Mouse (Mus musculus) testis, postnatal 10 days (tissue): ENCODE data around the gene Pi4kb.
A peak's percentile ranks its signal among the peaks of the same experiment; 100 is the strongest.

ENCODE experiments used
- DNase-seq: peaks from one replicate; pipeline ENCODE4 v3.0.0; 2021; ENCODE audit warnings: low spot score

Pi4kb gene

DNA sequence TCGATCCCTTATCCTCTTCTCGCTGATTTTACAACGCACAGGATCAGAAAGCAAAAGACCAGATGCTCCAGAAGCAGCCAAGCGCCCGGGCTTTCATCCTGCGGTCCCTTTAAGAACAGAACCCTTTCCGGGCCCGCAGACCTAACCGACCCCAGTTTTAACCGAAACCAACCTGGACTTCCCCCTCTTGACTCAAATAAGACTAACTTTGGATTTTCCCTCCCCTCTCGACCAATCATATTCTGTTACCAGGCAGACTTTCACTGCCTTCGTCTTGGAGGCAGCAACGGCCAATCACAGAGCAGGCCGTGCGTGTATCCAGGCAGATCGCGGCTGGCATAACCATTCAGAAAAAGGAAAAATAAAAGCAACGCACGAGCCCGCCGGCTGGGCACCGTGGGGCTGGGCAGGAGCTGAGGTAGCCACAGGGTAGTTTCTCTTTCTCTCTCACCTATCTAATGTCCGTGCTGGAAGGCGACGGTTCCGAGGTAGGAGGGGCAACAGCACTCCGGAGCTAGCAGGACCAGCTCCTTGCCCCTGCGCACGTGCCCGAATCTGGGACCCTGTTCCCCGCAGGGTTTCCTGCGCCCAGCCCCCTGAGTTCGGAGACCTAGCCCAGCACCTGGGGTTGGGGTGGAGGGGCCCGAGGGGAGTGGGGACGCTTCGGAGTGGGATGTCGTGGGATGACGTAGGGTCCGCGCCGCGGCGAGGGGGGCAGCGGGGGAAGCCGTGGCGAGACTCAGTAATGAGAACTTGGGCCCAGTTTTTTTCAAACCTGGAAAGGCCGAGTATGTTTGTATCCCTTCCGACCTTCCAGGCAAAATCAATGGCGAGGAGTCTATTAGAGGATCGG lies 20.5 kb upstream of the Pi4kb start, which contains the start of gene Rfx5:
Gene Rfx5 (plus strand): TSS at position 312 of the 853 bp plus-strand sequence.
- peak; percentile 88 for DNase-seq

GRCm38 (mm10) chr3:94958295-94958694 lies 16.2 kb upstream of the Pi4kb start:
- DNase-seq: no peak

DNA sequence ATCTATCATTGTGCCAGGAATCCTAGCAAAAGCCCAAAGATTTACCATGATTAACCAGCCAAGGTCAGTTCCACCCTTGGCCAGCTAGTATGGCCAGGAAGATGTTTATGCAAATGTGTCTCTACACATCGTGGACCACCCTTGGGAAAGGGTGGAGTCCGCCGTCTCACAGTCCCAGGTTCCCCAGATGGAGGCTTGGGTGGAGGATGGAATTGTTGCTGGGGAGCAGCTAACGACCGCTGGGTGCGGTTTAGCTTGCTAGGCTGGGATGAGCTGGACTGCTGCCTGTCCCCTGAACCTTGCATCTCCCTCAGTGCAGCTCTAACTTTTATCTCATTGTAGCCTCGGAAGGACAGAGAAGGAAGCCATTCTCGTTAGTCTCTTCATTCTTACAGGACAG lies 14.7 kb upstream of the Pi4kb start:
- no peak for DNase-seq

- DNase-seq: no peak
Measured at GRCm38 (mm10) chr3:94960322-94960721, 14.2 kb upstream of the Pi4kb start.

- DNase-seq: no peak
Measured at GRCm38 (mm10) chr3:94964989-94965388, 9.5 kb upstream of the Pi4kb start.

DNA sequence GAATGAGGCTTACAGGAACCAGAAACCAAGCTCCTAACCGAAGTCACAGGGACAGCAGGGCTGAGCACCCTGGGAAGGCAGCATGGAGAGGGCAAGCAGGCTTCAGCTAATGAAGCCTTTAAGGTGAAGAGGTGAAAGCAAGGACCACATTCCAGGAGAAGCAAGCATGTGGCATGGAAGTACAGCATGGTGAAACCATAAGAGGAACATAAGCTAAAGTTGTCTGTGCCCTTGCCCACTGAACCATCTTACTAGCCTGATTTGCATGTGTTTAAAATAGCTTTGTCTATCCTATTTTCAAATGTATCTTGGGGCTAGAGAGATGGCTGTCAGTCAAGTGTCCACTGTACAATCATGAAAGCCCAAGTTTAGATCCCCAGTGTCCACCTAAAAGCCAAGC lies 8.7 kb upstream of the Pi4kb start:
- DNase-seq: no peak

- no peak for DNase-seq
Measured at GRCm38 (mm10) chr3:94972552-94972951, 2.0 kb upstream of the Pi4kb start.

GRCm38 (mm10) chr3:94973620-94974019 lies 911 bp upstream of the Pi4kb start:
- DNase-seq: no peak

GRCm38 (mm10) chr3:94974026-94974527 lies 454 bp upstream of the Pi4kb start:
- no peak for DNase-seq

DNA sequence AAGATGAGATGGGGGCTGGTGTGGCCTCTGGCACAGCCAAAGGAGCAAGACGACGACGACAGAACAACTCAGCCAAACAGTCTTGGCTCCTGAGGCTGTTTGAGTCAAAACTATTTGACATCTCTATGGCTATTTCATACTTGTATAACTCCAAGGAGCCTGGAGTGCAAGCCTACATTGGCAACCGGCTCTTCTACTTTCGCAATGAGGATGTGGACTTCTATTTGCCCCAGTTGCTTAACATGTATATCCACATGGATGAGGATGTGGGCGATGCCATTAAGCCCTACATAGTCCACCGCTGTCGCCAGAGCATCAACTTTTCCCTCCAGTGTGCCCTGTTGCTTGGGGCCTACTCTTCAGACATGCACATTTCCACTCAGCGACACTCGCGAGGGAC lies 9.8 kb downstream of the Pi4kb start:
- no peak for DNase-seq

DNA sequence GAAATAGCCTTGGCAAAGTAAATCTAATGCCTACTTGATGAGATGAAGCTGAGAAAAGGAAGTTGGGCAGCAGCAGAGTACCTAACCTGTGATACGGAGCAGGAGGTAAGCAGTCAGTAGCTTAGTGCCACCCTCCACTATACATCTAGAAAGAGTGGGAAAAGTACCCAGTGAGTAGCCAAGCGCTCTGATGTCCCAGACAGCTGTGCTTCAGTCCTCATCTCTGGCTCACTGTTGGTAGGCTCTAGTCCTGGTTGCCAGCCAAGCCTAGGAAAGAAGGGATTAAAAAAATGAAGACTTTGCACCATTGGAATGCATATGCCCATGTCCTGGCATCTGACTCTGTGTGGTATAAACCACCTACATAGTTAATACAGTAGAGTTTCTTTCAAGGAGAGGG lies 11.0 kb downstream of the Pi4kb start:
- no peak for DNase-seq

- peak; percentile 54 for DNase-seq
Measured at GRCm38 (mm10) chr3:94987578-94987977, 13.0 kb downstream of the Pi4kb start.

- no peak for DNase-seq
Measured at GRCm38 (mm10) chr3:94989159-94989761, 14.7 kb downstream of the Pi4kb start.

- peak; percentile 92 for DNase-seq
Measured at GRCm38 (mm10) chr3:94996946-94997345, 22.4 kb downstream of the Pi4kb start.

DNA sequence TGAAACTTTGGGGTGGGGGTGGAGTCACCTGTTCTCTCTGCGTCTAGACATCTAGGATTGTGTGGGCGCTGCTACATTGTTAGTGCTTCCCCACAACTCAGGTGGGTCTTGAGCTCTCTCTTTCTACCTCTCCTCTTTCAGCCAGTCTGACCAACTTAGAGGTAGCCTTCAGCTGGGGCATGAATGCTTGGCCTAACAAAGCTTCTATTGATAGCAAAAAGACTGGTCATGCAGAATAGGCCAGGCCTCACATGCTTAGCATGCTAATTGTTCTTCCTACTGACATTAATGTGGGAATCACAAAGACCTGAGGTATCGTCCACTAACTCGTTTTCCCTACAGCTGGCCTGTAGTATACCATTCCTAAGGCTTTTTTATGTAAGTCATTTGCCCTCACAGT lies 28.0 kb downstream of the Pi4kb start:
- no peak for DNase-seq

- DNase-seq: no peak
Measured at GRCm38 (mm10) chr3:95003273-95003672, 28.7 kb downstream of the Pi4kb start.

DNA sequence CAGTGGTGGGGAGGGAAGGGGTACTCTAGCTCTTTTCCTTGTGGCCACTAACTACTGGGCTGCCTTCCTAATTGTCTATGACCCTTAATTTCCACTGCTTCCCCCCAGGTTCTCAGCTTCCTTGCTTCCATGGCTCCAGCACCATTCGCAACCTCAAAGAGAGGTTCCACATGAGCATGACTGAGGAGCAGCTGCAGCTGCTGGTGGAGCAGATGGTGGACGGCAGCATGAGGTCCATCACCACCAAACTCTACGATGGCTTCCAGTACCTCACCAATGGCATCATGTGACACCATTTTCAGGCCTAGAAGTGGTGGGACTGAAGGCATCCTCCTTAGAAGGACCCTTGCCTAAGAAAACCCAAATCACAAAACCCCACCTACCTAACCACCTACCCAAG lies 31.1 kb downstream of the Pi4kb start:
- no peak for DNase-seq

- DNase-seq: no peak
Measured at GRCm38 (mm10) chr3:95007706-95008105, 33.2 kb downstream of the Pi4kb start.

DNA sequence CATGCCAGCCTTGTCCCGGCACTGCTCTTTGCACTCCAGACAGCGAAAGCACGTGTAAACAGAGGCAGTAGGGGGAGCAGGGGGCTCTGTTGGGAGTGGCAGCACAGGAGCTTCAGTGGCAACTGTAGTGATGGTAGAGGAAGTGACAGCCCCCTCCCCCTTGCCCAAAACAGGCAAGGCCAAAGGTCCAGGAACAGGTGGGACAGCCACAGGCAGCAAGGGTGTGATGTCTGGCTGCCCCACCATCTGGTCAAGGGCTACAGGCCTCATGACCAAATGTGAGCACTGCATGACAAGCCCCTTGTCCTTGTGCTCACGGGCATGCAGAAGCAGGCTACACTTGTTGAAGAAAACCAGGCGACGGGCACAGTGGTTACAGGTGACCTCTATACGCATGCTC lies 35.9 kb downstream of the Pi4kb start:
- no peak for DNase-seq

GRCm38 (mm10) chr3:95012982-95013381 lies 38.5 kb downstream of the Pi4kb start:
- DNase-seq: no peak

DNA sequence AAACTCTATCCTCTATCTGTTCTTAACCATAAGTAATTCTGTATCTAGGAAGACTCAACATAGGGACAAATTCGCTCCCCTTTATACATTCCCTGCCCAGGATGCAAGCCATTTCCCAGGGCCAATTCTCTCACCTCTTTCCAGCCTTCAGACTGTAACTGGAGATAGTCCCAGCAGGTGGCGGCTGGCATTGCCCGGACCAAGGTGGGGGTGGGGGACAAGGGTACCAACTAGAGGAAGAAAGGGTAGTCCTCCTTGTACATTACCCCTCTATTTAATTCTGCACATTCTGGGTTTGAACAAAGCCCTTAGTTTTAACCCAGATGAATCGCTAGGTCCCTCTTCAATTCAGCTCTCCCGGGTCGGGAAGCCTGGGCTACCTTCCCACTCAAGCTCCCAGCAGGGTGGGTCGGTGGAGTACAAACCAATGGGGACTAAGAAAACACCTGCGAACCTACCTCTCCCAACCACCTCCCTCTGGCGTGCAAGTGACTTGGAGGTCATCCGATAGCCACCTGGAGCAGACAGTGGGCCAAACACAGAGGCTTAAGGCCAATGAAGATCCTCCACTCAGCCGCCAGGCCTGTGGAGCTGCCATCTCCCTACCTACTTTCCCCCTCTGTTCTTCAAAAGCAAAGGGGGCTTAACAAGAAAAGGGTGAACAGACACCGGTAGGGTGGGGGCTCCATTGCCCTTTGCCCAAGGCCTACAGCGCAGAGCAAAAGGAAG lies 39.3 kb downstream of the Pi4kb start:
- peak; percentile 47 for DNase-seq

GRCm38 (mm10) chr3:95014428-95015151 lies 40.1 kb downstream of the Pi4kb start:
- DNase-seq: peak; percentile 84
